Mouse (Mus musculus) ovary, postnatal 10 days (tissue): ENCODE results near the gene Atp11b.

Source experiments
- DNase-seq: peaks from one replicate; pipeline ENCODE4 v3.0.0; 2022; ENCODE audit warnings: low spot score

The Atp11b gene

GRCm38 (mm10) chr3:35779748-35780147 is 25.8 kb downstream of the Atp11b start:
- DNase-seq = no peak

GRCm38 (mm10) chr3:35802040-35802439 is 48.1 kb downstream of the Atp11b start:
- DNase-seq = no peak

- no peak for DNase-seq
Measured at GRCm38 (mm10) chr3:35819887-35820286, 66.0 kb downstream of the Atp11b start.

- DNase-seq = no peak
Measured at GRCm38 (mm10) chr3:35822036-35822435, 68.1 kb downstream of the Atp11b start.

- DNase-seq = no peak
Measured at GRCm38 (mm10) chr3:35849326-35849725, 95.4 kb downstream of the Atp11b start.

- no peak for DNase-seq
Measured at GRCm38 (mm10) chr3:35883267-35883666, 129.4 kb downstream of the Atp11b start.

GRCm38 (mm10) chr3:35889531-35889930 is 135.6 kb downstream of the Atp11b start:
- no peak for DNase-seq

GRCm38 (mm10) chr3:35891123-35891522 is 137.2 kb downstream of the Atp11b start:
- no peak for DNase-seq

- DNase-seq = no peak
Measured at GRCm38 (mm10) chr3:35893156-35893555, 139.2 kb downstream of the Atp11b start.

- DNase-seq = no peak
Measured at GRCm38 (mm10) chr3:35897900-35898299, 144.0 kb downstream of the Atp11b start.

GRCm38 (mm10) chr3:35899109-35899508 is 145.2 kb downstream of the Atp11b start:
- no peak for DNase-seq

- DNase-seq = no peak
Measured at GRCm38 (mm10) chr3:35900555-35901204, 146.8 kb downstream of the Atp11b start.
